Mouse (Mus musculus) B cell, adult 67 days (primary cell): ENCODE results near the gene Cldn4. TPM values are rescaled to one million over a fixed set of nuclear protein-coding genes. Genes with fewer than 3 reads are reported as not detected.

Experiments
- total RNA-seq, 2 experiments: library from RNA; stranded (reverse); gene quantifications; 4 replicates each; pipeline ENCODE4 v1.2.4; 2023

Gene Cldn4
- not detected for total RNA-seq

DNA sequence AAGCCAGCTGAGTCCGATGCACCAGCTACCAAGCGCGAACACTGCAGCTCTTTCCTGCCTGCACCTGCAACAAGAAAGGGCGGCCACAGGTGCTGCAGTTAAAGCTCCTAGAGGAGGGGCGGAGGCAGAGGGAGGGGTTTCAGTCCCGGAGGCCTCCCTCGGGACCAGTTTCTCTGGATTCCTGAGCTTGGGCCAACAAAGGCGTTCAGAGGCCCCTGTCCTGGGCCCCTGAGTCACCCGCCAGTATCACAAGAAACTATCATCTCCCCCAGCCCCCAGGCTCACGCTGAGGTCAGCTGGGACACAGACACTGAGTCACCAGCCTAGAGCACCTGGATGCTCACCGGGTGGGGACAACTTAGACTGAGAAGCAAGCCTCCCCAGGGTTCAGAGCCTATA lies at the start of gene Cldn4:
Gene Cldn4, minus strand, starts transcription at position 78 of the 399 bp plus-strand sequence.

DNA sequence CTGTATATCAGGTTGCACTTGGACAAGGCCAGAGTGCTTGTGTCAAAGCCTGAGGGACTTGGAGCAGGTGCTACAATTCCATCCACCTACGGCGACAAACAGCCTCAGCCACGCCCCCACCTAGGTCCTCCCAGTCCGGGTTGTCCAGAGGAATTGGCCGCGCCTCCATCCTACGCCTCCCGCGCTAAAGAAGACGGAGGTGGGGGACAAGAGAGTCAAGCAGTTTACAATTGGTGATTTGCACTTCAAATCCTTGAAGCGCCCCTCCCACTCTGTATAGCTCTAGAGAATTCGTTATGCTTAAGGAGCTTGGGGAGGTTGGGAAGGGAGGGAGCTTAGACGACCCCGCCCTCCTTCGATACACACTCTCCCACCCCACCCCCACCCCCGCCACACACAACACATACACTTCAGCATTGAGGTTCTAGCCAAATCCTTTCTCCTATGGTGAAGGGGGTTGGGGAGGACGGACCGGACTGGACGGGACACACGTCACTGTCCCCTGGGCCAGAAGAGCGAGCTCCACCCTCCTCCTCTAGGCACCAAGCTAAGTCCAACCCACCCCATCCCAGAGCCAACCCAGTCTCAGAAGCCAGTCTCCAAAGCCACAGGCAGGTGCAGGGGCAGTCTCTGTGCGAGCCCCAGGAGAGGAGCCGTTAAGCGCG lies 39.0 kb upstream of the Cldn4 start, which contains the start of gene Cldn3:
Gene Cldn3, plus strand, starts transcription at position 582 of the 665 bp plus-strand sequence.

DNA sequence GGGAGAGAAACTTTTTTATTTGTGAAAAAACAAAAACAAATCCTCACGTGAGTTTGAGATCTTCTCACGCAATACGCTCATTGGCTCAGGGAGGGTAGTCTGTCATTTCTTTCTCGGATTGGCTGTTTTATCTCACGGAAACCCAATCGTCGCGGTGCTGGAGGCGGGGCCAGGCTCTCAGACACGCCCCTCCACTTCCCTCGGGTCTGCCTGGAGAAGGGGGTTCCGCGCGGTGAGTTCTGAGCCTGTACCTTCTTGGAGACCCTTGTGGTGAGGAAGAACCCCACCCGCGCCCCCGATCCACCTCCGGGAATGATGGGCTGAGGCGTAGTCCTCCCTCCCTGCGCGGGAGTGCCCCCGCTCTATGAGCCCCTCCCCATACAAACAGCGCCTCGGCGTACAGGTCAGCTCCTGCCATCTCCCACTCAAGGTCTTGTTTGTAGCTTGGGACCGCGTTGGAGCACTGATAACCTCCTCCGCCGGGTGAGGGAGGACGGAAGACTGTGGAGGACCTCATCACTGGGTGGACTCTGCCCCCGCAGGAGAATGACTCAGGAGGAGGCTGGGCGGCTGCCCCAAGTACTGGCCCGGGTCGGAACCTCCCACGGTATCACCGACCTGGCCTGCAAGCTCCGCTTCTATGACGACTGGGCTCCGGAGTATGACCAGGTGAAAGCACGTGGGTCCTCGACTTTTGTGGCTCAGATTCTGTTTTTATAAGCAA lies 14.4 kb downstream of the Cldn4 start, which contains the start of gene Mettl27:
Gene Mettl27, plus strand, starts transcription at position 190 of the 724 bp plus-strand sequence.

DNA sequence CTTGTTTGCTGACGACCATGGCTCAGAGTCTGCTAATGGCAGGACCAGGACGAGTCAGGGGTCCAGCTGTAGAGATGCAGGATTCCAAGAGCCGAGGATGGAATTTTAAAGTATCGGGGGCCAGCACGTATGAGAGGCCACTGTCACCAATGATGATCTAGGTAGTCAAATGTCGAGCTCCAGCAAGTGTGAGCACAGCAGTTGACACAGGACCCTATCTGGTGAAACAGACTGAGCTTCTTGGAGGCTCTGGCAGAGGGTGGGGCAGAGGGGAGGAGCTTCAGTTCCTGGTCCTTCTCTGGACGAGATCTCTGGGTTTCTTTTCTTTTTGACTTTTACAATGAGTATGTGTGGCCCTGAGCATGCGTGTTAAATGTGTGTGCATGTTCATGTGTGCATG lies 31.4 kb downstream of the Cldn4 start, which contains the start of gene Cldn13:
Gene Cldn13, minus strand, starts transcription at position 216 of the 400 bp plus-strand sequence.

DNA sequence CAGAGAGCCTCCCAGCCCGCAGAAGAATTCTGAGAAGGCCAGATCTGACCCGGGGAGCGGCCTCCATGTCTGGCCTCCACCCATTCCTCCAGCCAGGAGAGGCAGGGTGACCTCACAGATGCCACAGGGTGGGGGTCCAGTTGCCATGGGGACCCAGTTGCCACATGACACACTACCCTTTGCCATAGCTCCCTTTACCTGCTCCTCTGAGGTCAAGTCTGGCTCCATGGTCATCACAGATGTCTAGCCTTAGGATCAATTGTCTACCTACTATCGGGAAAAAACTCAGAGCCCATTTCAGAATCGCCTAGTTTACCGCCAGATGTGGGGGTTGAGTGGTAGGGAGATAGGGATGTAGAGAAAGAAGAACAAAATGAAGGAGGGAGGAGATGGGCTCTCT lies 40.1 kb downstream of the Cldn4 start, which contains the start of gene Tmem270:
Gene Tmem270, minus strand, starts transcription at position 101 of the 400 bp plus-strand sequence.

Other genes starting within 250 kb of the Cldn4 start
- not detected for gene Eln, start 199.6 kb downstream of the Cldn4 start, total RNA-seq
- gene Tmem270, start 40.2 kb downstream of the Cldn4 start, total RNA-seq = not detected
- not detected for gene Cldn13, start 31.4 kb downstream of the Cldn4 start, total RNA-seq
- gene Mettl27, start 14.6 kb downstream of the Cldn4 start, total RNA-seq = 1 to 10 TPM; 1.4 to 2.5 TPM
- gene Cldn3, start 39.3 kb upstream of the Cldn4 start, total RNA-seq = not detected
- 10 to 100 TPM; 35.0 to 41.7 TPM for gene Abhd11, start 62.2 kb upstream of the Cldn4 start, total RNA-seq
- gene Stx1a, start 76.5 kb upstream of the Cldn4 start, total RNA-seq = 1 to 10 TPM; 2.7 to 4.2 TPM
- gene Dnajc30, start 117.3 kb upstream of the Cldn4 start, total RNA-seq = 10 to 100 TPM; 20.1 to 21.2 TPM
- 100 to 1,000 TPM; 105 to 132 TPM for gene Bud23, start 118.0 kb upstream of the Cldn4 start, total RNA-seq
- under 1 TPM in 1 of 2 experiments, not detected in 1; 0.44 TPM for gene Vps37d, start 131.3 kb upstream of the Cldn4 start, total RNA-seq
- gene Mlxipl, start 143.0 kb upstream of the Cldn4 start, total RNA-seq = not detected
- gene Tbl2, start 202.7 kb upstream of the Cldn4 start, total RNA-seq = 10 to 100 TPM; 14.6 to 21.7 TPM
- gene Bcl7b, start 221.3 kb upstream of the Cldn4 start, total RNA-seq = 10 to 100 TPM; 65.6 to 69.8 TPM
- 100 to 1,000 TPM; 120 TPM for gene Baz1b, start 240.3 kb upstream of the Cldn4 start, total RNA-seq